Mouse (Mus musculus) myocyte (in vitro differentiated cells): Measurements from ENCODE around the gene Clasrp. TPM values are rescaled to one million over a fixed set of nuclear protein-coding genes. Genes with fewer than 3 reads are reported as not detected.

Source experiments
- H3K27me3 ChIP-seq: one replicate; pipeline ENCODE4 v1.6.1; 2011; ENCODE audit not compliant: control insufficient read depth, insufficient read depth, insufficient read length
- H3K36me3 ChIP-seq: one replicate; pipeline ENCODE4 v1.6.1; 2011; ENCODE audit not compliant: control insufficient read depth, insufficient read depth
- H3K4me2 ChIP-seq: one replicate; pipeline ENCODE4 v1.6.1; 2011; ENCODE audit warnings: low read depth, control low read depth
- H3K4me3 ChIP-seq: one replicate; pipeline ENCODE4 v1.5.1; 2011; ENCODE audit warnings: mild to moderate bottlenecking, control low read depth, moderate library complexity
- H3K79me2 ChIP-seq: one replicate; pipeline ENCODE4 v1.6.1; 2011; ENCODE audit not compliant: control insufficient read depth, insufficient read depth
- H3ac ChIP-seq: one replicate; pipeline ENCODE4 v1.6.1; 2011; ENCODE audit not compliant: control insufficient read depth, insufficient read length
- CEBPB ChIP-seq: IDR thresholded peaks from 2 replicates; pipeline ENCODE4 v1.6.1; 2011; ENCODE audit warnings: mild to moderate bottlenecking, moderate library complexity; ENCODE audit not compliant: poor library complexity, insufficient read depth, severe bottlenecking
- E2F4 ChIP-seq: IDR thresholded peaks from one replicate; pipeline ENCODE4 v1.6.1; 2011; ENCODE audit warnings: mild to moderate bottlenecking, control low read depth, moderate library complexity; ENCODE audit not compliant: insufficient read depth
- MAX ChIP-seq: IDR thresholded peaks from one replicate; pipeline ENCODE4 v1.6.1; 2011; ENCODE audit warnings: low read depth, mild to moderate bottlenecking, control low read depth
- MYOD1 ChIP-seq, 3 experiments: IDR thresholded peaks; one replicate each; pipeline ENCODE4 v1.6.1; 2011; ENCODE audit warnings: control low read depth in 2 of 3, low read depth in 2 of 3, mild to moderate bottlenecking in 2 of 3, moderate library complexity in 1 of 3; ENCODE audit not compliant: insufficient read length in 2 of 3, control insufficient read depth in 1 of 3
- MYOG ChIP-seq, 3 experiments: IDR thresholded peaks; one replicate each; pipeline ENCODE4 v1.6.1; 2011; ENCODE audit warnings: control low read depth in 2 of 3, low read depth in 2 of 3, mild to moderate bottlenecking in 2 of 3; ENCODE audit not compliant: insufficient read length in 2 of 3, control insufficient read depth in 1 of 3, insufficient read depth in 1 of 3
- POLR2A ChIP-seq: IDR thresholded peaks from one replicate; pipeline ENCODE4 v1.6.1; 2011; ENCODE audit warnings: low read depth, mild to moderate bottlenecking, control low read depth, moderate library complexity; ENCODE audit not compliant: insufficient read length
- POLR2AphosphoS2 ChIP-seq: IDR thresholded peaks from one replicate; pipeline ENCODE4 v1.6.1; 2011; ENCODE audit warnings: low read depth, control low read depth; ENCODE audit not compliant: insufficient read length
- REST ChIP-seq: IDR thresholded peaks from one replicate; pipeline ENCODE4 v1.6.1; 2011; ENCODE audit warnings: mild to moderate bottlenecking, control low read depth, moderate library complexity; ENCODE audit not compliant: insufficient read depth, insufficient read length
- SRF ChIP-seq: IDR thresholded peaks from one replicate; pipeline ENCODE4 v1.6.1; 2011; ENCODE audit warnings: low read depth; ENCODE audit not compliant: control insufficient read depth, insufficient read length
- TCF12 ChIP-seq: IDR thresholded peaks from one replicate; pipeline ENCODE4 v1.6.1; 2011; ENCODE audit warnings: mild to moderate bottlenecking, control low read depth; ENCODE audit not compliant: poor library complexity, insufficient read depth, severe bottlenecking
- TCF3 ChIP-seq: IDR thresholded peaks from one replicate; pipeline ENCODE4 v1.6.1; 2011; ENCODE audit warnings: low read depth, control low read depth; ENCODE audit not compliant: insufficient read length
- USF1 ChIP-seq: IDR thresholded peaks from one replicate; pipeline ENCODE4 v1.6.1; 2011; ENCODE audit warnings: low read depth, mild to moderate bottlenecking, control low read depth, moderate library complexity
- polyA plus RNA-seq: library from polyadenylated mRNA; unstranded; fragments of >200 nt; fragmentation: generic; extraction: Trizol; gene quantifications from one replicate; pipeline ENCODE4 v1.2.1, GENCODE M21; 2012; ENCODE audit warnings: missing spikeins

Clasrp gene
- polyA plus RNA-seq, 1 experiment, result 14.8 TPM

- Histone ChIP-seq H3K4me2 (no peak overlapping the region), H3K36me3 (peaks cover 11% of the 10 kb centered on the region), H3ac (no peak overlapping the region), H3K27me3 (no peaks in the 10 kb centered on the region), H3K79me2 (peaks cover 32% of the 10 kb centered on the region), H3K4me3 (no peak overlapping the region)
- TF ChIP-seq POLR2A, result no peak
- no peak for TF ChIP-seq POLR2AphosphoS2
- TF ChIP-seq REST, result no peak
- TF ChIP-seq CEBPB, result no peak
- no peak for TF ChIP-seq TCF12
These were observed 39.8 kb downstream of the Clasrp start for GRCm38 (mm10) chr7:19564455-19564854.

GRCm38 (mm10) chr7:19563884-19564283 is 40.4 kb downstream of the Clasrp start:
- Histone ChIP-seq H3ac (no peak overlapping the region), H3K4me3 (no peak overlapping the region), H3K4me2 (no peak overlapping the region), H3K36me3 (peaks cover 5% of the 10 kb centered on the region), H3K27me3 (no peaks in the 10 kb centered on the region), H3K79me2 (peaks cover 32% of the 10 kb centered on the region)
- TF ChIP-seq POLR2AphosphoS2, result no peak
- TF ChIP-seq E2F4, result no peak
- TF ChIP-seq MYOD1 (IDR thresholded peaks at IDR 0.05; ENCODE audit: control insufficient read depth in 1 of 3, insufficient read length in 2 of 3, low read depth in 2 of 3), result no peak
- no peak for TF ChIP-seq CEBPB
- TF ChIP-seq POLR2A, result no peak
- no peak for TF ChIP-seq MAX
- no peak for TF ChIP-seq USF1
- no peak for TF ChIP-seq REST
- TF ChIP-seq SRF, result no peak
- TF ChIP-seq MYOG (IDR thresholded peaks at IDR 0.05; ENCODE audit: control insufficient read depth in 1 of 3, insufficient read depth in 1 of 3, insufficient read length in 2 of 3, low read depth in 2 of 3), result no peak
- no peak for TF ChIP-seq TCF3
- no peak for TF ChIP-seq TCF12

GRCm38 (mm10) chr7:19562643-19563410 is 41.5 kb downstream of the Clasrp start, which contains the start of gene Ppp1r37:
Gene Ppp1r37 (minus strand): TSS chr7:19563076.
- Histone ChIP-seq H3K27me3 (no peaks in the 10 kb centered on the region), H3K4me2 (peak within 1 kb of the TSS; percentile 90), H3K79me2 (peaks cover 37% of the 10 kb centered on the region), H3ac (peak within 1 kb of the TSS; percentile 38), H3K4me3 (peak within 1 kb of the TSS; percentile 85), H3K36me3 (peaks cover 4% of the 10 kb centered on the region)
- TF ChIP-seq SRF (no peak), TCF12 (no peak), USF1 (no peak), POLR2A (no peak), POLR2AphosphoS2 (no peak), CEBPB (no peak), E2F4 (no peak), TCF3 (no peak), REST (no peak), MYOG (IDR thresholded peaks at IDR 0.05; ENCODE audit: control insufficient read depth in 1 of 3, insufficient read depth in 1 of 3, insufficient read length in 2 of 3, low read depth in 2 of 3) (no peak), MYOD1 (IDR thresholded peaks at IDR 0.05; ENCODE audit: control insufficient read depth in 1 of 3, insufficient read length in 2 of 3, low read depth in 2 of 3) (no peak), MAX (no peak)

DNA sequence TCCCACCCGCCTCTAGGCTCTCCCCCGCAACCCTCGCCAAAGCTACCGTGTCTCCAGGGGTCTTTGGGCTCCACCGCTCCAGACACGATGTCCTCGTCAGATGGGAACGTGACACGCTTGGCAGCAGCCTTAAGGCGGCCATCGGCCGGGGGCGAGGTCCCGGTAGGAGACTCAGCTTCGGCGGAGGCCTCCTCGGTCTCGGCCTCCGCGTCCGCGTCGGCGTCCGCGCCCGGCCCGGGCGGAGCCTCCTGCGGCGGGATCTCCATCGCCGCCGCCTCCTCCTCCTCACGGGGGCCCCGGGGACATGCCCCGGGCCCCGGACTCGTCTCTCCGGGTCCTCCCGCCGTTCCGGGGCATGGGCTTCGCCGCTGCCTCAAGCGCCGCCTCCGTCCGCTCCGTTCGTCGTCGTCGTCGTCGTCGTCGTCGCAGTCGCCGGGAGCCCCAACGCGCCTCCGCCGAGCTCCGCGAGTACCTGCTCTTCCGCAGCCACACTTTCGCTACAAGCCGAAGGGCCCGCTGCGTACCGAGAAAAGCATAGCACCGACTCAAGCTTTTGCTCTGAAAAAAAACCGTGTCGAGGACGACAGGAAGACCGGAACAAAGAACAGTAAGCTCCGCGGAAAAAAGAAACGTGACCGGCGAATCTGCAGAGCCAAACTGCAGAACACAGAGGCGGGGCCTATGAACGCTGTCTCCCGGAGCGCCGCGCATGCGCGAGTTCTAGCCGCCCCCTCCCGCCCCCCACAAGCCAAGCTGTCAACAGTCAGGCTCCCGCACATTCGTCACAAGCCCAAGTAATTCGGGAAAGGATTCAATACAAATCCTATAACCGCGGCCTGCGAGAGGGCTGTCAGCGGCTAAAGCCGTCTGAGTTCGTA is 42.3 kb downstream of the Clasrp start:
- H3K4me2 ChIP-seq, result peak overlapping the region; percentile 97
- peaks cover 2% of the 10 kb centered on the region for H3K36me3 ChIP-seq
- H3K27me3 ChIP-seq, result no peaks in the 10 kb centered on the region
- TF ChIP-seq USF1 (no peak), MYOG (IDR thresholded peaks at IDR 0.05; ENCODE audit: control insufficient read depth in 1 of 3, insufficient read depth in 1 of 3, insufficient read length in 2 of 3, low read depth in 2 of 3) (peak in 1 of 3 experiments; percentile 2), MAX (no peak), SRF (no peak), POLR2A (peak; percentile 74), REST (no peak), E2F4 (no peak), MYOD1 (IDR thresholded peaks at IDR 0.05; ENCODE audit: control insufficient read depth in 1 of 3, insufficient read length in 2 of 3, low read depth in 2 of 3) (no peak)
- peaks cover 45% of the 10 kb centered on the region for H3K79me2 ChIP-seq
- H3ac ChIP-seq, result peak overlapping the region; percentile 38
- peak overlapping the region; percentile 85 for H3K4me3 ChIP-seq
